Mouse (Mus musculus) urinary bladder, adult 2 months (tissue): ENCODE data around the gene Asap2. TPM values are rescaled to one million over a fixed set of nuclear protein-coding genes. Genes with fewer than 3 reads are reported as not detected.
"Not testable (repeated sequence)": the region's sequence is repeated elsewhere in the genome, so short reads cannot be mapped to it uniquely, and the experiment has no call there.

Experiments
- DNase-seq: peaks from one replicate; pipeline ENCODE4 v3.0.0; 2022; ENCODE audit warnings: low spot score
- polyA plus RNA-seq: library from polyadenylated mRNA; depleted of rRNA; stranded (reverse); fragments of >200 nt; gene quantifications from 2 replicates; pipeline ENCODE4 v1.2.3, GENCODE M21; 2012; rRNA removed

The Asap2 gene
- 26.0 and 28.0 TPM in 2 replicates for polyA plus RNA-seq

- peak; percentile 31 for DNase-seq
These were observed at the start of gene Asap2 for GRCm38 (mm10) chr12:20990132-20990531. TSS of gene Asap2 (plus strand) at chr12:20990459.

GRCm38 (mm10) chr12:20947051-20947997 lies 42.9 kb upstream of the Asap2 start:
- DNase-seq: not testable (repeated sequence)

GRCm38 (mm10) chr12:20990579-20990978 lies 320 bp downstream of the Asap2 start:
- DNase-seq: not testable (repeated sequence)

GRCm38 (mm10) chr12:21030875-21031274 lies 40.6 kb downstream of the Asap2 start:
- DNase-seq: not testable (repeated sequence)

DNA sequence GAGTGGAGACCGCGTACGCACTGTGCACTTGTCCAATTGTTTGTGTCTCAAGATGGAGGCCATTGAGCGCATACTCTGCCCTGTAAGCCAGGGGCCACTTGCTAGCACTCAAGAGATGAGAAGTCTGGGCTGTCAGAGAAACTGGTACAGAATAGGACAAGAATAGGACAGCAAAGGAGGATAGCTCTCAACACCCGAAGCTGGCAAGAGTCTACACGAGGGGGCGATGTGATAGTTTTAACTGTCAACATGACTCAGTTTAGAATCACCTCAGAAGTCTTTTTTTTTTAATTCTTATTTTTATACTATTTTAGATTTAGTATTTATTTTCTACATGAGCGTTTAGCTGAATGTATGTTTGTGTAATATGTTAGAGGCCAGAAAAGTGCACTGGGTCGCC lies 56.5 kb downstream of the Asap2 start:
- DNase-seq: not testable (repeated sequence)

DNA sequence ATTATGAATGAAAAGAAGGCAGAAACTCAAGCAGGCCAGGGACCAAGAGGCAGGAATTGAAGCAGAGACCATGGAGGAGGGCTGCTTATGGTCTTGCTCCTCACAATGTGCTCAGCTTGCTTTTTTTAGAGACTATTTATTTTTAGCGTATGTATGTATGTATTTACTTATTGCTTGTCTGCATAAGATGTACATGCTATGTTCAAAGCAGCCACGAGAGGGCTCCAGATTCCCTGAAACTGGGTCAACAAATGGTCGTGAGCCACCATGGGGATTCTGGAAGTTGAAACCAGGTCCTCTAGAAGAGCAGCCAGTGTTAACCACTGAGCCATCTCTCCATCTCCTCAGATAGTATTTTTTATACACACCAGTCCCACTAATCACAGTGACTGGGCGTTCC lies 85.5 kb downstream of the Asap2 start:
- DNase-seq: peak; percentile 37

DNA sequence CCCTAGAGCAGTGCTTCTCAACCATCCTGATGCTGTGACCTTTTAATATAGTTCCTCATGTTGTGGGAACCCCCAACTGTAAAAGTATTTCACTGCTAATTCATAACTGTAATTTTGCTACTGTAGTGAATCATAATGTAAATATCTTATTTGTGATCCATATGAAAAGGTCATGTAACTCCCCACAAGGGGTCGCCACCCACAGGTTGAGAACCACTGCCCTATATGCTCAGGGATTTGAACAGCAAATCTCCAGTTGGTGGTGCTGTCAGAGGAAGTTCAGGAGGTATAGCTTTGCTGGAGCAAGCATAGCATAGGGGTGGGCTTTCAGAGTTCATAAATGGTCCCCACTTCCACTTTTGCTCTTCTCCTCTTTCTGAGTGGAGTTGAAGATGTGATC lies 99.9 kb downstream of the Asap2 start:
- DNase-seq: not testable (repeated sequence)

- DNase-seq: not testable (repeated sequence)
These were observed 102.2 kb downstream of the Asap2 start for GRCm38 (mm10) chr12:21092446-21092845.

- DNase-seq: not testable (repeated sequence)
These were observed 107.6 kb downstream of the Asap2 start for GRCm38 (mm10) chr12:21097806-21098325.

DNA sequence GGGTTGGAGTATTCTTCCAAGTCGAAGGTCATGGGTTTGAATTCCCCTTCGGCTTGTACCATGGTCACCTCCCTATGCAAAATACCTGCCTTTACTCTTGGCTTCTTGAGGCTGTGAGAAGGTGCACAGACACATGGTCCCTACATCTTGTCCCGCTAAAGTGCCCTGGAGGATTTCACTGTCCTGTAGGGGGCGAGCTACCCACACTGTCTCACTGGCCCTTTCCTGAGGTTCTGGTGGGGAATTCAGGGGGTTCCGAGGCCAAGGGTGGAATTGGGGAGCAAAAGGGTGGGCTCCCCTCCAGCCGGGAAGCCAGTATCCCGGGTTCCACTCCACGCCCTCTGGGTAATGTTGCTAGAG lies 120.8 kb downstream of the Asap2 start:
- not testable (repeated sequence) for DNase-seq

GRCm38 (mm10) chr12:21111476-21112452 lies 121.5 kb downstream of the Asap2 start:
- DNase-seq: peak; percentile 83

GRCm38 (mm10) chr12:21112453-21112857 lies 122.2 kb downstream of the Asap2 start:
- DNase-seq: peak; percentile 51

DNA sequence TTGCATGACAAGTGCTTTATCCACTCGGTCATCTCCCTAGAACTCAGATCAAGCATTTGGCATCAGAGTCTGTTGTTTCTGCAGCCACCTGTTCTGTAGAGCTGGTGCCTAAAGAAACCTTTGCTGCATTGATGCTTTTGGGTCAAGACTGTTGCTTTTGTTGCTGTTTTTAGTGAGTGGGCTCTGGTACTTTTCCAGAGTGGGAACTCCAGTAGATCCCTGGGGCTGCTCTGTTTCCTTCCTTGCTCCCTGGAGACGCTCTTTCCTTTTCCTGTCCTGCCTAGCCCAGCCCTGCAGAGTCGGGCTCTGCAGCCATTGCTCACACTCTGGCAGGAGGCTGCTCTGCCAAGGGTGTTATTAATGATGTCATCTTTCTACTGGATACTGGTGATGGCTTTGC lies 129.2 kb downstream of the Asap2 start:
- DNase-seq: no peak

- no peak for DNase-seq
These were observed 132.6 kb downstream of the Asap2 start for GRCm38 (mm10) chr12:21122818-21123217.

GRCm38 (mm10) chr12:21123647-21124046 lies 133.4 kb downstream of the Asap2 start:
- no peak for DNase-seq

- no peak for DNase-seq
These were observed 135.6 kb downstream of the Asap2 start for GRCm38 (mm10) chr12:21125675-21126470.

- DNase-seq: no peak
These were observed 136.3 kb downstream of the Asap2 start for GRCm38 (mm10) chr12:21126516-21126915.

DNA sequence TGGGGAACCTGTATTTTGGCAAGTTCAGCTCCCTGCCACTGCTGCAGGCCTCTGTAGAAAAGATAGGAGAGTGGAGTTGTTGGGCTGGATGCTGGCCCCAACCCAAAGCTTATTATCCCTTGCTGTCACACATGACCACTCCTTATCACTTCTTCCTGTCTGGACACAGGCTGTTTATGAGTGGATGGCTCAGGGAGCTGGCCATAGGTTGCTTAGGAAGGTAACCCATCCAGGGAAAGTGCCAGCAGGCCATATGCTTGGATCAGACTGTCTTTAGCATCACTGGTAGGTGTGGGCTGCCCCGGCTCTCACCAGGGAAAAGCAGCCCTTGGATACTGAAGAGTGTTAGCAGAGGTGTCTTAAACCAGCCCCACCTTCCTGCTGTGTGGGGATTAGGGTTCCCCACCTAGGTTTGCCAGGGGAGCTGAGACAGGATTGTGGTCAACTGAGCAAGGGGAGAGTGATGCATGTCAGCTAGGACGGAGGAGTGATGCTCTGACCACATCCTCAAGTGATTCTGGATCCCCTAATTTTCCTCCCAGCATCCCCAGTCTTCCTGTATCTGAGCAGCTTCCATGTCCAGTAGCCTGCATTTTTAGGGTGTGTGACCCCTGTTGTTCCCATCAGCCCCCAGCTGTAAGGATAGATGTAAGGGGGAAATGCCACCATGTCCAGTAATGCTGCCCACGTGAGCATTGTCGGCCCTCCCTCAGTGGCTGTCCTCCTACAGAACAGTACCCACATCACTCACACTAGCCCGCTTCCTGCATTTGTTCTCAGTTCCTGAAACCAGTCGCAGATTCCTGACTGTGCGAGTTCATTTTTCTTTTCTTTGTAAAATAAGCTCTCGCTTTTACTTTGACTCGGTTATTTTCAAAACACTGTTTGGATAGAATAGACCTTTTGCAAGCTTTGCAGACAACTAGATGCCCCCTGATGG lies 138.9 kb downstream of the Asap2 start:
- DNase-seq: no peak

GRCm38 (mm10) chr12:21130274-21130823 lies 140.1 kb downstream of the Asap2 start:
- DNase-seq: no peak

DNA sequence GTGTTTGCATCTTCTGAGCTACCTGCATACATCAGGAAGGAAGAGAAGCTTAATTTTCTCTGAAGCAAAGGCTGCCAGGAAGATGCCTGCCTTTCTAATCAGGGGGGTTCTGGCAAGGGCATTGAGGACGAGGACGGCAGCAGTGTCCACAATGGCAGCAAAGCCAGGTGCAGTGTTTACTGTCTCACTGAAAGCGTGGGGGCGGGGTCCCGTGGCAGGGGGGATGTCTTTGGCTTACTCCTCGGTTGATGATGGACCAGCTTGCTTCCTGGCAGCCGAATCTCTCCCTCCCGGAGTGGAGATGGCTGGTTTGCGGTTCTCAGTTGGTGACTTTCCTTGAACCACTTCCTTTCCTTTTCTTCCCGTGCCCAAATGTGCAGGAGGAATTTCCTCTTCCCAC lies 142.3 kb downstream of the Asap2 start:
- DNase-seq: no peak
